In the genomic region with DNA sequence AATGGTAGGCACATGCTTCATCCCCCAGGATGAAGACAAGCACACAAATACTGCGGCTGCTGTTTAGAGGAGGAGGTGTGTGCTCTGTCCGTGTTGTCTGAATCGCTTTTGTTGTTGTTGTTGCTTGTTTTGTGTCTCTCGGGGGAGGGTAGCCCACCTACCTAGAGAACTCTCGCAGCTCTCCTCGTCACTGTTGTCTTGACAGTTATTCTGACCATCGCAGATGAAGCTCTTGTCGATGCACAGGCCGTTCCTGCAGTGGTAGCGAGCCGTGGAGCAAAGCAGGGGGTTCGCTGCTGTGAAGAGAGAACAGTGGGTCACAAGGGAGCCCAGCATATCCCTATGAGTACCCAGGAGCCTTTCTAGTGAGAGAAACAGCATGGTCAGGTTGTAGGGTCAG, we compare ENCODE assay signal across 15 mouse cellular contexts.
DNase-seq lines count a peak whose midpoint lies in the region; ATAC-seq and TF ChIP-seq lines count a peak whose summit lies in the region.
"Had no signal": no experiment of that assay in that cellular context is flagged by ENCODE, and none has a peak within 500 bp of the region (broad histone marks: within the 10 kb centered on the region; RNA-seq: fewer than 3 reads in every experiment).

No protein-coding gene starts in this region.

- no peaks in the 10 kb centered on the region for H3K27me3 ChIP-seq in heart, postnatal 0 days (ENCODE audit: control insufficient read depth, insufficient read depth, low read length)
- H3K27me3 ChIP-seq in lung, embryonic 16.5 days (ENCODE audit: control insufficient read depth, insufficient read depth, low read depth, low read length), result no peaks in the 10 kb centered on the region
- H3K27me3 ChIP-seq: heart, embryonic 12.5 days; limb, embryonic 15.5 days had no signal

- no peak for TF ChIP-seq CTCF in heart, postnatal 0 days (IDR thresholded peaks at IDR 0.05; ENCODE audit: low read depth)
- TF ChIP-seq CTCF in cortical plate, adult 2 months (IDR thresholded peaks at IDR 0.05; ENCODE audit: extremely low read depth, insufficient read depth, low read length), result no peak

- 87% methylated on average over 12 of the region's 12 CpGs for WGBS in heart, postnatal 0 days
- 85% methylated on average over 12 of the region's 12 CpGs for WGBS in lung, embryonic 16.5 days
- 94% methylated on average over 12 of the region's 12 CpGs for WGBS in macrophage (ENCODE audit: missing documents)

- H3K4me1 ChIP-seq in heart, postnatal 0 days (ENCODE audit: control insufficient read depth, insufficient read depth), result peaks cover 6% of the 10 kb centered on the region; the same call in 1 of the 2 replicates
- H3K4me1 ChIP-seq in lung, embryonic 16.5 days (replicated peaks; ENCODE audit: control insufficient read depth, insufficient read depth, low read length), result peaks cover 4% of the 10 kb centered on the region; the same call in 1 of the 2 replicates
- peaks cover 2% of the 10 kb centered on the region for H3K4me1 ChIP-seq in cortical plate, adult 2 months (ENCODE audit: control insufficient read depth, insufficient read depth, low read length)

- intact Hi-C loops in heart, postnatal 36 days (cut with DNase I), result no loop called here

- no peaks in the 10 kb centered on the region for H3K79me2 ChIP-seq in macrophage (ENCODE audit: inconsistent target)

- H3K9ac ChIP-seq in heart, postnatal 0 days (replicated peaks; ENCODE audit: low read depth, low read length), result no peak overlapping the region
- no peak overlapping the region for H3K9ac ChIP-seq in lung, embryonic 16.5 days (ENCODE audit: low read length)
- H3K9ac ChIP-seq: heart, embryonic 12.5 days; limb, embryonic 15.5 days; lung, embryonic 14.5 days had no signal

- no peaks in the 10 kb centered on the region for H3K36me3 ChIP-seq in heart, postnatal 0 days (replicated peaks; ENCODE audit: control insufficient read depth, insufficient read depth, low read length)
- peaks cover 2% of the 10 kb centered on the region; the same call in 1 of the 2 replicates for H3K36me3 ChIP-seq in lung, embryonic 16.5 days (ENCODE audit: control insufficient read depth, insufficient read depth, low read length)
- H3K36me3 ChIP-seq in macrophage (ENCODE audit: inconsistent target), result no peaks in the 10 kb centered on the region

- peak overlapping the region; percentile 41; the same call in 1 of the 2 replicates for H3K27ac ChIP-seq in heart, postnatal 0 days (ENCODE audit: low read depth)
- H3K27ac ChIP-seq in lung, embryonic 16.5 days (ENCODE audit: low read length), result peak overlapping the region; percentile 7; the same call in 1 of the 2 replicates
- peak overlapping the region; percentile 20 for H3K27ac ChIP-seq in cortical plate, adult 2 months (ENCODE audit: insufficient read depth, low read length)
- H3K27ac ChIP-seq in macrophage, result peak overlapping the region; percentile 24; the same call in 1 of the 2 replicates
- H3K27ac ChIP-seq: hindbrain, postnatal 0 days; limb, embryonic 15.5 days had no signal

- no peaks in the 10 kb centered on the region for H3K9me3 ChIP-seq in heart, postnatal 0 days (replicated peaks; ENCODE audit: control insufficient read depth, low read length)
- no peaks in the 10 kb centered on the region for H3K9me3 ChIP-seq in lung, embryonic 16.5 days (ENCODE audit: control insufficient read depth, low read length)
- H3K9me3 ChIP-seq: heart, embryonic 12.5 days; limb, embryonic 15.5 days had no signal

- ATAC-seq in heart, postnatal 0 days (ENCODE audit: insufficient read depth, low read depth), result no peak
- no peak for ATAC-seq in lung, embryonic 16.5 days (ENCODE audit: low read depth)
- ATAC-seq in monocyte, adult 5-6 weeks (replicated peaks; ENCODE audit: insufficient number of reproducible peaks, low FRiP score, low TSS enrichment, poor library complexity, severe bottlenecking), result no peak

- TF ChIP-seq EP300 in heart, postnatal 0 days (IDR thresholded peaks at IDR 0.05; ENCODE audit: low read depth), result no peak

- no peak overlapping the region for H3K4me3 ChIP-seq in heart, postnatal 0 days (ENCODE audit: low read depth, low read length)
- no peak overlapping the region for H3K4me3 ChIP-seq in lung, embryonic 16.5 days (ENCODE audit: low read length)
- H3K4me3 ChIP-seq in cortical plate, adult 2 months (ENCODE audit: insufficient read depth, low read length), result no peak overlapping the region
- no peak overlapping the region for H3K4me3 ChIP-seq in macrophage (ENCODE audit: inconsistent target)
- H3K4me3 ChIP-seq: heart, embryonic 12.5 days; limb, embryonic 15.5 days had no signal

- no peak for TF ChIP-seq POLR2A in cortical plate, adult 2 months (IDR thresholded peaks at IDR 0.05; ENCODE audit: extremely low read depth, insufficient read depth, low read length)

- no peak overlapping the region for H3K4me2 ChIP-seq in heart, postnatal 0 days (ENCODE audit: low read depth, low read length)
- H3K4me2 ChIP-seq in lung, embryonic 16.5 days (ENCODE audit: low read depth, low read length), result no peak overlapping the region
- H3K4me2 ChIP-seq: heart, embryonic 12.5 days; limb, embryonic 15.5 days; lung, embryonic 14.5 days had no signal

- no peak for DNase-seq in heart, postnatal 0 days (ENCODE audit: low spot score)
- no peak for DNase-seq in heart, postnatal 36 days
- DNase-seq in lung, postnatal 4 days, result no peak
- DNase-seq: adrenal gland, postnatal 36 days; cerebellum, postnatal 10 days; kidney, adult 2 months; kidney, postnatal 36 days; lung, embryonic 14.5 days had no signal
